Mouse (Mus musculus) gastrocnemius, postnatal 4 days (tissue): ENCODE measurements around the gene Traf2. TPM values are rescaled to one million over a fixed set of nuclear protein-coding genes. Genes with fewer than 3 reads are reported as not detected.

Experiments used
- total RNA-seq, 2 experiments: library from RNA; stranded (reverse); gene quantifications; 2 replicates each; pipeline ENCODE4 v1.2.3; 2021

The Traf2 gene
- total RNA-seq, 2 experiments from 2014 or later, result 15.7 to 16.5 TPM

Other genes starting within 250 kb of the Traf2 start
- gene Grin1, start 227.8 kb downstream of the Traf2 start, total RNA-seq, result under 1 TPM; 0.17 to 0.26 TPM
- 10 to 100 TPM; 36.5 to 40.2 TPM for gene Man1b1, start 214.6 kb downstream of the Traf2 start, total RNA-seq
- gene Dpp7, start 190.6 kb downstream of the Traf2 start, total RNA-seq, result 10 to 100 TPM in 1 of 2 experiments, 1 to 10 TPM in 1; 8.1 to 11.9 TPM
- 10 to 100 TPM; 11.2 to 14.3 TPM for gene Uap1l1, start 181.3 kb downstream of the Traf2 start, total RNA-seq
- gene Sapcd2, start 174.6 kb downstream of the Traf2 start, total RNA-seq, result 1 to 10 TPM; 6.2 TPM
- gene Entpd2, start 151.1 kb downstream of the Traf2 start, total RNA-seq, result 10 to 100 TPM; 35.1 to 42.0 TPM
- gene Npdc1, start 147.6 kb downstream of the Traf2 start, total RNA-seq, result 10 to 100 TPM; 41.2 to 45.9 TPM
- under 1 TPM in 1 of 2 experiments, not detected in 1; 0.34 TPM for gene Fut7, start 123.7 kb downstream of the Traf2 start, total RNA-seq
- gene Abca2, start 118.2 kb downstream of the Traf2 start, total RNA-seq, result 10 to 100 TPM; 12.7 to 13.8 TPM
- gene Clic3, start 90.1 kb downstream of the Traf2 start, total RNA-seq, result under 1 TPM in 1 of 2 experiments, not detected in 1; 0.34 TPM
- gene Paxx, start 85.8 kb downstream of the Traf2 start, total RNA-seq, result 10 to 100 TPM; 40.0 to 45.9 TPM
- gene Ptgds, start 76.9 kb downstream of the Traf2 start, total RNA-seq, result 1 to 10 TPM; 2.9 to 3.9 TPM
- gene Lcn12, start 53.0 kb downstream of the Traf2 start, total RNA-seq, result not detected
- gene Fbxw5, start 46.2 kb downstream of the Traf2 start, total RNA-seq, result 10 to 100 TPM; 62.5 to 71.4 TPM
- gene C8g, start 45.2 kb downstream of the Traf2 start, total RNA-seq, result 1 to 10 TPM in 1 of 2 experiments, under 1 TPM in 1; 0.74 to 1.2 TPM
- gene Edf1, start 10.9 kb upstream of the Traf2 start, total RNA-seq, result 100 to 1,000 TPM; 173 to 196 TPM
- gene Mamdc4, start 27.9 kb upstream of the Traf2 start, total RNA-seq, result 1 to 10 TPM; 2.3 to 2.5 TPM
- 10 to 100 TPM; 43.0 to 44.8 TPM for gene Phpt1, start 28.3 kb upstream of the Traf2 start, total RNA-seq
- gene Ajm1, start 34.8 kb upstream of the Traf2 start, total RNA-seq, result under 1 TPM; 0.07 to 0.08 TPM
- 10 to 100 TPM; 59.3 to 65.0 TPM for gene Rabl6, start 61.6 kb upstream of the Traf2 start, total RNA-seq
- gene Ccdc183, start 70.7 kb upstream of the Traf2 start, total RNA-seq, result not detected
- gene Tmem141, start 75.1 kb upstream of the Traf2 start, total RNA-seq, result 10 to 100 TPM; 11.7 to 18.6 TPM
- gene Fcna, start 81.1 kb upstream of the Traf2 start, total RNA-seq, result 10 to 100 TPM in 1 of 2 experiments, 1 to 10 TPM in 1; 9.7 to 14.3 TPM
- 1 to 10 TPM; 1.2 to 2.5 TPM for gene Lcn8, start 106.2 kb upstream of the Traf2 start, total RNA-seq
- gene Lcn5, start 111.0 kb upstream of the Traf2 start, total RNA-seq, result not detected
- not detected for gene Lcn6, start 129.8 kb upstream of the Traf2 start, total RNA-seq
- gene Lcn10, start 135.8 kb upstream of the Traf2 start, total RNA-seq, result not detected
- not detected for gene Obp2a, start 153.1 kb upstream of the Traf2 start, total RNA-seq
- 10 to 100 TPM; 21.5 to 25.6 TPM for gene Bmyc, start 159.8 kb upstream of the Traf2 start, total RNA-seq
- gene Obp2b, start 190.1 kb upstream of the Traf2 start, total RNA-seq, result not detected
- not detected for gene Lcn3, start 218.6 kb upstream of the Traf2 start, total RNA-seq
- not detected for gene Lcn11, start 230.1 kb upstream of the Traf2 start, total RNA-seq
- gene Gm13539, start 235.3 kb upstream of the Traf2 start, total RNA-seq, result not detected